Mouse (Mus musculus): ENCODE measurements around the gene Osbpl10.
"Not testable (repeated sequence)": the region's sequence is repeated elsewhere in the genome, so short reads cannot be mapped to it uniquely, and the experiment has no call there.

Osbpl10 gene

DNA sequence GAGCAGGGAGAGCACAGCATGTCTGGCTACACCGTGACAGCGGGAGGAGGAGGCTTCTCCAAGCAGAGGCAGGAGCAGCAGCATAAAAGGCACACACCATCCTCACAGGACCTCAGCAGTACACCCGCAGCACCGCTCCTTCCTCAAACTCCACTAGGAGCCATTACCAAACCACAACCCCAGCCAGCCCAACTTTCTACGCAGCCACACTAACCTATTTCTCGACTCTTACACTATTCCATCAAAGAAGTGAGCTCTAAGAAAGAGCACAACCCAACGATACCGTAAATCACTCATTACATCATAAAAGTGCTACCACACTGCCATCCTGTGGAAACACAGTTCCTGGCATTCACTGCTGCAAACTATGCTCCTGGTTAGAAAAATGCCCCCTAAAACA is 283.1 kb downstream of the Osbpl10 start:
- intact Hi-C loops (cut with DNase I), result loop anchor here (5.0 kb wide), 2 partner anchors 99 to 174 kb away; no protein-coding TSS in a partner anchor

DNA sequence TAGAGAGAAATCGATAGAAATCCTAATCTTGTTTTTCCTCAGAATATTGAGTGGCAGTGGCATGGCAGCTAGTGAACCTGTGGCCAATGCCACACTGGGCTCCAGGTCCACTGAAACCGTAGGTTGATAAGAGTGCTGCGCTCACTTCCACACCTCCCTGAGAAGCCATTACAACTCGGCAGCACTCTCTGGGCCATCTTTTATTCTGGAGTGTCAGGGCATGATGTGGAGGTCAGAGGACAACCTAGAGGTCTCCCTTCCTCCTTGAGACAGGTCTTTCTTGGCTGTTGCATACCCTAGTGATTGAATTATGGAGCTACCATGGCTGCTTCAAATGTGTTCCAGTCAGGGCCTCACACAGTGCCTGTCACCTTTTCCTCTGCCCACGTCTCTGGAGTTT is 283.5 kb downstream of the Osbpl10 start:
- intact Hi-C loops (cut with DNase I), result loop anchor here (5.0 kb wide), 2 partner anchors 100 to 175 kb away; no protein-coding TSS in a partner anchor

GRCm38 (mm10) chr9:115271556-115271955 is 293.2 kb downstream of the Osbpl10 start:
- intact Hi-C loops (cut with DNase I), result no loop called here

GRCm38 (mm10) chr9:115272451-115272850 is 294.1 kb downstream of the Osbpl10 start:
- intact Hi-C loops (cut with DNase I), result not testable (repeated sequence)

GRCm38 (mm10) chr9:115273095-115273649 is 294.8 kb downstream of the Osbpl10 start:
- intact Hi-C loops (cut with DNase I), result no loop called here

- intact Hi-C loops (cut with DNase I), result no loop called here
Measured at GRCm38 (mm10) chr9:115274806-115275205, 296.4 kb downstream of the Osbpl10 start.

DNA sequence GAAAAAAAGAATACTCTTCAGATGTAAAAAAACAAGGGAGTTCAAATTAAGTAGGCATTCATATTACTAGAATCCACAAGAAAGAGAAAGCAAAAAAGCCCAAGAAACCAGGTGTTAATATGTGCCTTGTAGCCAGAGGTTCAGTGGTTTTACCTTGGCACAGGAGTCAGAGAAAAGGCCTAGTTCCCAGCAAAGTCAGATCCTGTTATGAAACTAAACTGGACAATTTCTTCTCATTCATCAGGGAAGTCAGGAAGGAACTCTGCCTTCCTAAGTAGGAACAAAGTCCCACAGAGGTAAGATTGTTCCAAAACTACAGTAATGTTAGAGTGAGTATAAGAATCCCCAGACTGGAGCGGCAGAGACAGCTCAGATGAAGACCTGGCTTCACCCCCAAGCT is 300.3 kb downstream of the Osbpl10 start:
- intact Hi-C loops (cut with DNase I), result no loop called here
